Mouse (Mus musculus): ENCODE measurements at regions not wholly inside any gene's neighbourhood (a gene's known extent, or its start where the extent isn't known, plus 50 kb on each side); places are given as distances from the start of the nearest gene placed in this dataset.

GRCm38 (mm10) chr2:180404168-180404567 is 51.9 kb upstream of the Slco4a1 start:
- Histone ChIP-seq H3K36me3 (ENCODE audit: insufficient read depth, low read length) (no peaks in the 10 kb centered on the region), H3K4me3 (ENCODE audit: low read length) (no peak overlapping the region), H3K4me2 (replicated peaks; ENCODE audit: low read depth, low read length) (no peak overlapping the region), H3K27me3 (ENCODE audit: insufficient read depth, low read length) (no peaks in the 10 kb centered on the region), H3K9ac (replicated peaks; ENCODE audit: low read length) (no peak overlapping the region), H3K4me1 (ENCODE audit: insufficient read depth, low read length) (no peaks in the 10 kb centered on the region), H3K27ac (ENCODE audit: low read length) (no peak overlapping the region), H3K9me3 (ENCODE audit: low read length) (no peaks in the 10 kb centered on the region)
- WGBS, result 87% methylated on average over 5 of the region's 5 CpGs
- no peak for ATAC-seq (ENCODE audit: low FRiP score, low TSS enrichment)

- no peaks in the 10 kb centered on the region for H3K9me3 ChIP-seq (ENCODE audit: low read length)
- H3K27ac ChIP-seq (ENCODE audit: low read length), result no peak overlapping the region
- no peak for ATAC-seq (ENCODE audit: low FRiP score, low TSS enrichment)
- no peaks in the 10 kb centered on the region for H3K36me3 ChIP-seq (ENCODE audit: insufficient read depth, low read length)
- H3K27me3 ChIP-seq (ENCODE audit: insufficient read depth, low read length), result no peaks in the 10 kb centered on the region
- H3K4me3 ChIP-seq (ENCODE audit: low read length), result no peak overlapping the region
- H3K4me1 ChIP-seq (ENCODE audit: insufficient read depth, low read length), result no peaks in the 10 kb centered on the region
- no peak overlapping the region for H3K9ac ChIP-seq (replicated peaks; ENCODE audit: low read length)
- H3K4me2 ChIP-seq (replicated peaks; ENCODE audit: low read depth, low read length), result no peak overlapping the region
- 65% methylated on average over 8 of the region's 8 CpGs for WGBS
Observed at GRCm38 (mm10) chr2:180403621-180404020, 52.4 kb upstream of the Slco4a1 start.

- ATAC-seq (ENCODE audit: low FRiP score, low TSS enrichment), result no peak
- Histone ChIP-seq H3K4me3 (ENCODE audit: low read length) (no peak overlapping the region), H3K27me3 (ENCODE audit: insufficient read depth, low read length) (no peaks in the 10 kb centered on the region), H3K9ac (replicated peaks; ENCODE audit: low read length) (no peak overlapping the region), H3K36me3 (ENCODE audit: insufficient read depth, low read length) (no peaks in the 10 kb centered on the region), H3K4me2 (replicated peaks; ENCODE audit: low read depth, low read length) (no peak overlapping the region), H3K4me1 (ENCODE audit: insufficient read depth, low read length) (no peaks in the 10 kb centered on the region), H3K27ac (ENCODE audit: low read length) (no peak overlapping the region), H3K9me3 (ENCODE audit: low read length) (no peaks in the 10 kb centered on the region)
- 81% methylated on average over 9 of the region's 9 CpGs for WGBS
Observed at GRCm38 (mm10) chr2:180402851-180403459, 53.1 kb upstream of the Slco4a1 start.

GRCm38 (mm10) chr2:180402433-180402832 is 53.6 kb upstream of the Slco4a1 start:
- no peak for ATAC-seq (ENCODE audit: low FRiP score, low TSS enrichment)
- H3K36me3 ChIP-seq (ENCODE audit: insufficient read depth, low read length), result no peaks in the 10 kb centered on the region
- no peak overlapping the region for H3K4me3 ChIP-seq (ENCODE audit: low read length)
- no peak overlapping the region for H3K4me2 ChIP-seq (replicated peaks; ENCODE audit: low read depth, low read length)
- WGBS, result 87% methylated on average over 4 of the region's 4 CpGs
- no peaks in the 10 kb centered on the region for H3K4me1 ChIP-seq (ENCODE audit: insufficient read depth, low read length)
- no peaks in the 10 kb centered on the region for H3K27me3 ChIP-seq (ENCODE audit: insufficient read depth, low read length)
- no peak overlapping the region for H3K27ac ChIP-seq (ENCODE audit: low read length)
- no peaks in the 10 kb centered on the region for H3K9me3 ChIP-seq (ENCODE audit: low read length)
- no peak overlapping the region for H3K9ac ChIP-seq (replicated peaks; ENCODE audit: low read length)

- no peak for ATAC-seq (ENCODE audit: low FRiP score, low TSS enrichment)
- Histone ChIP-seq H3K9ac (replicated peaks; ENCODE audit: low read length) (no peak overlapping the region), H3K36me3 (ENCODE audit: insufficient read depth, low read length) (no peaks in the 10 kb centered on the region), H3K4me1 (ENCODE audit: insufficient read depth, low read length) (no peaks in the 10 kb centered on the region), H3K27ac (ENCODE audit: low read length) (no peak overlapping the region), H3K9me3 (ENCODE audit: low read length) (no peaks in the 10 kb centered on the region), H3K4me3 (ENCODE audit: low read length) (no peak overlapping the region), H3K27me3 (ENCODE audit: insufficient read depth, low read length) (no peaks in the 10 kb centered on the region), H3K4me2 (replicated peaks; ENCODE audit: low read depth, low read length) (no peak overlapping the region)
- 76% methylated on average over 8 of the region's 8 CpGs for WGBS
Observed at GRCm38 (mm10) chr2:180401409-180402391, 54.3 kb upstream of the Slco4a1 start.

- Histone ChIP-seq H3K9ac (replicated peaks; ENCODE audit: low read length) (no peak overlapping the region), H3K27me3 (ENCODE audit: insufficient read depth, low read length) (no peaks in the 10 kb centered on the region), H3K4me3 (ENCODE audit: low read length) (no peak overlapping the region), H3K27ac (ENCODE audit: low read length) (no peak overlapping the region), H3K4me2 (replicated peaks; ENCODE audit: low read depth, low read length) (no peak overlapping the region), H3K4me1 (ENCODE audit: insufficient read depth, low read length) (no peaks in the 10 kb centered on the region), H3K9me3 (ENCODE audit: low read length) (no peaks in the 10 kb centered on the region), H3K36me3 (ENCODE audit: insufficient read depth, low read length) (no peaks in the 10 kb centered on the region)
- no peak for ATAC-seq (ENCODE audit: low FRiP score, low TSS enrichment)
- 92% methylated on average over 5 of the region's 5 CpGs for WGBS
Observed at GRCm38 (mm10) chr2:180400514-180401019, 55.5 kb upstream of the Slco4a1 start.

GRCm38 (mm10) chr2:180399651-180400513 is 56.2 kb upstream of the Slco4a1 start:
- no peaks in the 10 kb centered on the region for H3K27me3 ChIP-seq (ENCODE audit: insufficient read depth, low read length)
- H3K27ac ChIP-seq (ENCODE audit: low read length), result no peak overlapping the region
- H3K9ac ChIP-seq (replicated peaks; ENCODE audit: low read length), result no peak overlapping the region
- no peak overlapping the region for H3K4me2 ChIP-seq (replicated peaks; ENCODE audit: low read depth, low read length)
- no peak overlapping the region for H3K4me3 ChIP-seq (ENCODE audit: low read length)
- no peaks in the 10 kb centered on the region for H3K9me3 ChIP-seq (ENCODE audit: low read length)
- no peaks in the 10 kb centered on the region for H3K4me1 ChIP-seq (ENCODE audit: insufficient read depth, low read length)
- no peak for ATAC-seq (ENCODE audit: low FRiP score, low TSS enrichment)
- WGBS, result 54% methylated on average over 8 of the region's 8 CpGs
- no peaks in the 10 kb centered on the region for H3K36me3 ChIP-seq (ENCODE audit: insufficient read depth, low read length)

GRCm38 (mm10) chr2:180398851-180399447 is 57.1 kb upstream of the Slco4a1 start:
- 70% methylated on average over 6 of the region's 6 CpGs for WGBS
- no peak for ATAC-seq (ENCODE audit: low FRiP score, low TSS enrichment)
- Histone ChIP-seq H3K36me3 (ENCODE audit: insufficient read depth, low read length) (no peaks in the 10 kb centered on the region), H3K27me3 (ENCODE audit: insufficient read depth, low read length) (no peaks in the 10 kb centered on the region), H3K9ac (replicated peaks; ENCODE audit: low read length) (no peak overlapping the region), H3K4me3 (ENCODE audit: low read length) (no peak overlapping the region), H3K4me2 (replicated peaks; ENCODE audit: low read depth, low read length) (no peak overlapping the region), H3K27ac (ENCODE audit: low read length) (no peak overlapping the region), H3K4me1 (ENCODE audit: insufficient read depth, low read length) (no peaks in the 10 kb centered on the region), H3K9me3 (ENCODE audit: low read length) (no peaks in the 10 kb centered on the region)

GRCm38 (mm10) chr2:180398481-180398754 is 57.6 kb upstream of the Slco4a1 start:
- Histone ChIP-seq H3K27me3 (ENCODE audit: insufficient read depth, low read length) (no peaks in the 10 kb centered on the region), H3K4me1 (ENCODE audit: insufficient read depth, low read length) (no peaks in the 10 kb centered on the region), H3K36me3 (ENCODE audit: insufficient read depth, low read length) (no peaks in the 10 kb centered on the region), H3K9me3 (ENCODE audit: low read length) (no peaks in the 10 kb centered on the region), H3K9ac (replicated peaks; ENCODE audit: low read length) (no peak overlapping the region), H3K4me3 (ENCODE audit: low read length) (no peak overlapping the region), H3K4me2 (replicated peaks; ENCODE audit: low read depth, low read length) (no peak overlapping the region), H3K27ac (ENCODE audit: low read length) (no peak overlapping the region)
- no peak for ATAC-seq (ENCODE audit: low FRiP score, low TSS enrichment)
- 84% methylated on average over 4 of the region's 4 CpGs for WGBS

Data from kidney, embryonic 16.5 days (tissue).